Mouse (Mus musculus) heart, embryonic 12.5 days (tissue): Measurements from ENCODE around the gene Fer. TPM values are rescaled to one million over a fixed set of nuclear protein-coding genes. Genes with fewer than 3 reads are reported as not detected.
"Not testable (repeated sequence)": the region's sequence is repeated elsewhere in the genome, so short reads cannot be mapped to it uniquely, and the experiment has no call there.

Experiments used
- ATAC-seq: fragments of 200-750 bp; cut with Nextera tagmentation; 2 replicates; pipeline ENCODE4 v1.8.0; 2017; ENCODE audit warnings: moderate TSS enrichment, moderate library complexity; ENCODE audit not compliant: insufficient number of reproducible peaks, low FRiP score
- H3K27ac ChIP-seq: fragments of 300-500 bp; sonication (generic); 2 replicates; pipeline ENCODE4 v1.5.1; 2016; ENCODE audit warnings: mild to moderate bottlenecking, moderate library complexity; ENCODE audit not compliant: poor library complexity, severe bottlenecking
- H3K27me3 ChIP-seq: fragments of 300-500 bp; sonication (generic); replicated peaks from 2 replicates; pipeline ENCODE4 v1.6.1; 2016; ENCODE audit warnings: mild to moderate bottlenecking, moderate library complexity
- H3K36me3 ChIP-seq: fragments of 300-500 bp; sonication (generic); 2 replicates; pipeline ENCODE4 v1.6.1; 2016; ENCODE audit warnings: mild to moderate bottlenecking, moderate library complexity
- H3K4me1 ChIP-seq: fragments of 300-500 bp; sonication (generic); replicated peaks from 2 replicates; pipeline ENCODE4 v1.6.1; 2016; ENCODE audit warnings: mild to moderate bottlenecking
- H3K4me2 ChIP-seq: fragments of 300-500 bp; sonication (generic); 2 replicates; pipeline ENCODE4 v1.6.1; 2016; ENCODE audit warnings: mild to moderate bottlenecking, moderate library complexity
- H3K4me3 ChIP-seq: fragments of 300-500 bp; sonication (generic); 2 replicates; pipeline ENCODE4 v1.5.1; 2016; ENCODE audit warnings: mild to moderate bottlenecking
- H3K9ac ChIP-seq: fragments of 300-500 bp; sonication (generic); 2 replicates; pipeline ENCODE4 v1.6.1; 2016; ENCODE audit warnings: mild to moderate bottlenecking, moderate library complexity
- H3K9me3 ChIP-seq: fragments of 300-500 bp; sonication (generic); replicated peaks from 2 replicates; pipeline ENCODE4 v1.6.1; 2016; ENCODE audit warnings: mild to moderate bottlenecking, moderate library complexity
- WGBS: fragments of 180-500 bp; shearing (Covaris S2); methylation state at CpG from one replicate; pipeline ENCODE4 v1.1.7; 2016; 5-methylcytosine and 5-hydroxymethylcytosine counted together
- polyA plus RNA-seq: library from polyadenylated mRNA; unstranded; fragments of >200 nt; fragmentation: Nextera tagmentation; extraction: Ambion mirVana; gene quantifications from 2 replicates; pipeline ENCODE4 v1.2.1, GENCODE M21; 2016

Fer gene
- polyA plus RNA-seq, 1 experiment from 2014 or later: 27.7 TPM

DNA sequence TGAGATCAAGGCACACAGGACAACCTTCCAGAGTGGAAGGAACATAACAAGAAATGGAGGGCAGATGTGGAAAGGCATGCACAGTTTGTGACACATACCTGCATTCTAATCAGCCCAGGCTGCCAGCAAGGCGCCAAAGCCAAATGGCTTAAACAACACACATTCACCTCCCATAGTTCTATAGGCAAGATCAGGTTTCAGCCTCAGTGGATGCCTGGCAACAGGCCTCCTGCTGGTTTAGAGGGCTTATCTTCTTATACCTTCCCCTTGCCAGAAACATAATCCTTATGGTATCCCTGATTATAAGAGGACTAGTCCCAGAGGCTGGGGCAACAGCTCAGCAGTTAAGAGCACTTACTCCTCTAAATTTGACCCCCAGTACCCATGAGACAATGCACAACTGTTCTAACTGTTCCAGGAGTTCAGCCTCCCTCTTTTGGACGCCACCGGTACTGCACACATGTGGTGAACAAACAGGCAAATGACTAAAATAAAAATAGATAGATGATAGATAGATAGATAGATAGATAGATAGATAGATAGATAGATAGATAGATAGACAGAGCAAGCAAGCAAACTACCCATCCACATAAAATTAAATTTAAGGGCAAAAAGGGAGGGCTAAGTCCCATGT lies 23.1 kb upstream of the Fer start:
- Histone ChIP-seq H3K4me1 (no peaks in the 10 kb centered on the region), H3K27me3 (no peaks in the 10 kb centered on the region), H3K36me3 (no peaks in the 10 kb centered on the region), H3K9ac (no peak overlapping the region), H3K4me2 (no peak overlapping the region), H3K9me3 (peaks cover 2% of the 10 kb centered on the region; the same call in 1 of the 2 replicates), H3K4me3 (no peak overlapping the region), H3K27ac (no peak overlapping the region)
- no peak for ATAC-seq
- WGBS: 86% methylated on average over 3 of the region's 3 CpGs

DNA sequence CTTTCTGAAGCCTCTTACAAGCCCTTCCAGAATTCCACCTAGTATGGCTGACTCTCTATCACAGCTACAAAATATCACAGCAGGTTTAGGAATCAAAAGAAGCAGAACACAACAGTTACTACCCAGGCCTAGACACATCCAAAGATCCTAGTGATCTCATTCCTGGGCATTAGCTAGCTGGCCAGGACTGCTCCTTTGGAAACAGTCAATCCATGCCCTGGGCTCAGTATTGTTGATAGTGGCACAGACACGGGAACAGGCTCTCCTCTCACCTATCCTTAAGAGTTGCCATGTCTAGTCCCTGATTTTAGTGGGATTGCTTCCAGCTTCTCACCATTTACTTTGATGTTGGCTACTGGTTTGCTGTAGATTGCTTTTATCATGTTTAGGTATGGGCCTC lies 20.6 kb upstream of the Fer start:
- no peak overlapping the region for H3K27ac ChIP-seq
- H3K27me3 ChIP-seq: no peaks in the 10 kb centered on the region
- ATAC-seq: no peak
- H3K4me3 ChIP-seq: no peak overlapping the region
- H3K9ac ChIP-seq: no peak overlapping the region
- H3K9me3 ChIP-seq: peaks cover 2% of the 10 kb centered on the region; the same call in 1 of the 2 replicates
- no peak overlapping the region for H3K4me2 ChIP-seq
- no peaks in the 10 kb centered on the region for H3K4me1 ChIP-seq
- WGBS: 77% methylated on average over 1 of the region's 1 CpGs
- no peaks in the 10 kb centered on the region for H3K36me3 ChIP-seq

DNA sequence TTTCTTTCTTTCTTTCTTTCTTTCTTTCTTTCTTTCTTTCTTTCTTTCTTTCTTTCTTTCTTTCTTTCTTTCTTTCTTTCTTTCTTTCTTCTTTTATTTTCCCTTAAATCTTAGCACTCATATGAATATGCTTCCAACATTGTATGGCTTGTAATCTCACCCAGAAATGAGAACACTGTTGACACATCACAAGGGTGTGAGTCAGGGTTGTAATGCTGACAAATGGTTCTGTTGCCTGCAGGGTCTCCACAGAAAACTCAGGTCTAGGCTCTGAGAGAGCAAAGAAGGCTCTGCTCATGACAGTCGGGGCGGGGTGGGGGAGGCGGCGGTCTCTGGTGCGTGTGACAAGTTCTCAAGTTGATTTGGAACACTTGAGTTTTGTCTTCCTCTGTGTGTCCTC lies 17.9 kb upstream of the Fer start:
- WGBS: 64% methylated on average over 5 of the region's 5 CpGs
- Histone ChIP-seq H3K9me3 (no peaks in the 10 kb centered on the region; the same call in 1 of the 2 replicates), H3K36me3 (no peaks in the 10 kb centered on the region), H3K27ac (no peak overlapping the region), H3K9ac (no peak overlapping the region), H3K4me2 (no peak overlapping the region), H3K4me1 (0 out of 2 replicates have a peak, but pooled peaks cover 3% of the 10 kb centered on the region), H3K4me3 (no peak overlapping the region), H3K27me3 (no peaks in the 10 kb centered on the region)
- no peak for ATAC-seq

GRCm38 (mm10) chr17:63845766-63846165 lies 17.1 kb upstream of the Fer start:
- not testable (repeated sequence) for ATAC-seq, H3K27ac ChIP-seq, H3K27me3 ChIP-seq, H3K9me3 ChIP-seq, H3K36me3 ChIP-seq, H3K4me1 ChIP-seq, H3K4me2 ChIP-seq, H3K4me3 ChIP-seq, H3K9ac ChIP-seq
- WGBS: 94% methylated on average over 3 of the region's 3 CpGs

DNA sequence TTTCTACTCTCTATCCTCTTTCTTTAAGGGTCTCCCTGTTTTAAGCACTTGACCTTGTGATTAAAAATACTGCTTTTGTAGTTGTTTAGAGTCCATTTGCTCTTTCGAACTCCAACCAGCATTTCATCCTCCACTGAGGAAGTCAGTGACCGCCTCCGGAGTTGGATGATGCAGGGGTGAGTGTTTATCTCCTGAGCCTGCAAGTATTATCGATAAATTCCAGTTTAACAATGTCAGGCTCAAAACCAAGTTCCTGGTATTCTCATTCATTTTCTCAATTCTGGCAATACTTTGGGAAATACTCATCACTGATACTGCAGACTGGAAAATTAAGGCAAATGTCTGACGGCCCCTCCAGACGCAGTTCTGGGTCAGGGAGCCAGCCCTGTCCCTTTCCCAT lies 13.7 kb upstream of the Fer start:
- H3K27me3 ChIP-seq: no peaks in the 10 kb centered on the region
- H3K9ac ChIP-seq: peak overlapping the region; percentile 81
- 0 out of 2 replicates have a peak, but pooled peaks cover 4% of the 10 kb centered on the region for H3K4me1 ChIP-seq
- no peaks in the 10 kb centered on the region for H3K36me3 ChIP-seq
- WGBS: 5% methylated on average over 6 of the region's 6 CpGs
- H3K4me3 ChIP-seq: peak overlapping the region; percentile 72
- H3K27ac ChIP-seq: peak overlapping the region; percentile 58; the same call in 1 of the 2 replicates
- peak; percentile 35; the same call in 1 of the 2 replicates for ATAC-seq
- peak overlapping the region; percentile 66 for H3K4me2 ChIP-seq
- no peaks in the 10 kb centered on the region for H3K9me3 ChIP-seq

- peak; percentile 99 for ATAC-seq
- Histone ChIP-seq H3K9ac (peak overlapping the region; percentile 81), H3K27ac (peak overlapping the region; percentile 58; the same call in 1 of the 2 replicates), H3K4me1 (0 out of 2 replicates have a peak, but pooled peaks cover 4% of the 10 kb centered on the region), H3K4me2 (peak overlapping the region; percentile 66), H3K27me3 (no peaks in the 10 kb centered on the region), H3K9me3 (no peaks in the 10 kb centered on the region), H3K4me3 (peak overlapping the region; percentile 72), H3K36me3 (no peaks in the 10 kb centered on the region)
- under 1% methylated on average over 22 of the region's 22 CpGs for WGBS
Observed at GRCm38 (mm10) chr17:63849566-63849965, 13.3 kb upstream of the Fer start.

- H3K4me2 ChIP-seq: peak overlapping the region; percentile 66
- H3K36me3 ChIP-seq: no peaks in the 10 kb centered on the region
- H3K4me3 ChIP-seq: peak overlapping the region; percentile 72; the same call in 1 of the 2 replicates
- H3K9ac ChIP-seq: no peak overlapping the region
- no peaks in the 10 kb centered on the region for H3K9me3 ChIP-seq
- 79% methylated on average over 9 of the region's 9 CpGs for WGBS
- H3K4me1 ChIP-seq: 0 out of 2 replicates have a peak, but pooled peaks cover 4% of the 10 kb centered on the region
- no peaks in the 10 kb centered on the region for H3K27me3 ChIP-seq
- ATAC-seq: no peak
- no peak overlapping the region for H3K27ac ChIP-seq
Observed at GRCm38 (mm10) chr17:63850016-63850415, 12.8 kb upstream of the Fer start.

DNA sequence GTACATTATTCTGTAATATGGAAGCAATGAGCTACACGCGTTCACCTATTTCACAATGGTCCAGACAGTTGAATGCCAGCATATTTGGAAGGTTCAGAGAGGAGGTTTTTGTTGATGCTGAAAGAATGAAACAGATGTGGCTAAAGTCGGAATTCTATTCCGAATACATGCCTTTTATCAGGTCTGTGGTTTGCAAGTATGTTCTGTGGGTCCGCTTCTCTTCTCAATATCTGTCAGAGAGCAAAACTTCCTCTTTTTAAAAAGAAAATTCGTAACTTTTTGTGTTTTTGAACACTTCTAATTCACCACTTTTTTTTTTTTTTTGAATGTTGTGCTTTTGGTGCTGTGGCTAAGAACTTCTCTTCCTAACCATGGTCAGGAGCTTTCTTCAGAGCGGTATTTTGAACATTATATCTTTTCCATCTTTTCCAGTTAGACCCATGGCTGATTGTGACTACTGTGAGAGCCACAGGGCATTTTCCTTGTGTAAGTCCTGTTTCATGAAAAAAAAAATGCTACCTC lies 5.8 kb upstream of the Fer start:
- Histone ChIP-seq H3K9ac (no peak overlapping the region), H3K4me1 (peaks cover 6% of the 10 kb centered on the region; the same call in 1 of the 2 replicates), H3K27ac (no peak overlapping the region), H3K4me3 (no peak overlapping the region), H3K36me3 (no peaks in the 10 kb centered on the region), H3K4me2 (no peak overlapping the region), H3K9me3 (no peaks in the 10 kb centered on the region), H3K27me3 (no peaks in the 10 kb centered on the region)
- ATAC-seq: no peak
- WGBS: 86% methylated on average over 7 of the region's 7 CpGs

DNA sequence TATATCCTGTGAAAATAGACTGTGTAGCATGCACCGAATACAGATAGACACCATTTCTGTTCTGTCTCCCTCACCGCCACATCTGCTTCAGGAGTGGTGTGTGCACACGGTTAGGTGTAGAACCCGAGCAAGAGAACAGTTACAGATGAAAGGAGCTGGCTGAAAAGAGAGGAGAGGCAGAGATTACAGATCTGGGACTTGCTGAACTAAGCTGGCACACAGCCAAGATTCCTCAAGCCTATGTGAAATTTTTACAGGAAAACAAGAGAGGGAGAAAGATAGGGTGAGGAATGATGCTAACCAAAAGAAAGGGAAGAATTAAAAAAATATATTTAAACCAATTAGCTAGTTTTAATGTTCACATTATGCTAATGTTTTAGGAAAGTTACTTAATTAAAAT lies 1.9 kb upstream of the Fer start:
- no peaks in the 10 kb centered on the region for H3K36me3 ChIP-seq
- no peak overlapping the region for H3K27ac ChIP-seq
- ATAC-seq: no peak
- no peak overlapping the region for H3K9ac ChIP-seq
- WGBS: 35% methylated on average over 4 of the region's 4 CpGs
- peaks cover 18% of the 10 kb centered on the region for H3K4me1 ChIP-seq
- H3K9me3 ChIP-seq: no peaks in the 10 kb centered on the region
- H3K4me2 ChIP-seq: no peak overlapping the region
- H3K4me3 ChIP-seq: no peak overlapping the region
- no peaks in the 10 kb centered on the region for H3K27me3 ChIP-seq

DNA sequence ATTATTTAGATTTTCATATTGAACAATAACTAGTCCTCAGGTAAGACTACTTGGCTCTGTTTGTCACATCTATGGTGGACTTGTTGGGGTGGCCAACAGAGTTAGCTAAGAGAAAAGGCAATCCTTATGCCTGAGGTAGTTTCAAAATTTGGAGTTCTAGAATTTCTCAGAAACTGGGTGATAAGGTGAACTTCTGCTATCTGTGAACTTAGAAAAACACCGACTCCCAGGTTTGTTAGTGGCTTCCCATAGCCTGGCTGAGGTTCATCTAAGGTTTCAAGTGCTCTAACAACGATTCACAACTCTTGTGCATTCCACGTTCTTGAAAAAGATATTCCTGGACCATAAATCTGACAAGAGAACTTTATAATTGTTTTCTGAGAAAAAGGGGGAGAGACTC lies 463 bp upstream of the Fer start:
- no peak overlapping the region for H3K9ac ChIP-seq
- no peak overlapping the region for H3K27ac ChIP-seq
- ATAC-seq: no peak
- H3K36me3 ChIP-seq: no peaks in the 10 kb centered on the region
- peaks cover 18% of the 10 kb centered on the region for H3K4me1 ChIP-seq
- peak overlapping the region; percentile 95; the same call in 1 of the 2 replicates for H3K4me2 ChIP-seq
- H3K27me3 ChIP-seq: no peaks in the 10 kb centered on the region
- no peak overlapping the region for H3K4me3 ChIP-seq
- 41% methylated on average over 3 of the region's 3 CpGs for WGBS
- no peaks in the 10 kb centered on the region for H3K9me3 ChIP-seq

- peak within 1 kb of the TSS; percentile 87 for H3K27ac ChIP-seq
- peak within 1 kb of the TSS; percentile 95 for H3K4me2 ChIP-seq
- no peaks in the 10 kb centered on the region for H3K9me3 ChIP-seq
- peaks cover 18% of the 10 kb centered on the region for H3K4me1 ChIP-seq
- H3K36me3 ChIP-seq: no peaks in the 10 kb centered on the region
- H3K9ac ChIP-seq: peak within 1 kb of the TSS; percentile 89
- H3K27me3 ChIP-seq: no peaks in the 10 kb centered on the region
- H3K4me3 ChIP-seq: peak within 1 kb of the TSS; percentile 88
- peak; percentile 99 for ATAC-seq
- WGBS: under 1% methylated on average over 55 of the region's 55 CpGs
Observed at GRCm38 (mm10) chr17:63863647-63864149, 836 bp downstream of the Fer start, which contains the start of gene A930002H24Rik. A930002H24Rik (minus strand) TSS chr17:63863791.
